Mouse (Mus musculus): ENCODE data around the gene Fgfbp1. TPM values are rescaled to one million over a fixed set of nuclear protein-coding genes. Genes with fewer than 3 reads are reported as not detected.

Fgfbp1 gene
- polyA plus RNA-seq (2012; rRNA removed), result 0.09 and 0.11 TPM in 2 replicates

GRCm38 (mm10) chr5:43981620-43982019 lies at the start of gene Fgfbp1:
Fgfbp1 (minus strand) TSS chr5:43981779.

Other genes with a start within 250 kb of the Fgfbp1 start
- gene Bst1, start 162.9 kb downstream of the Fgfbp1 start, polyA plus RNA-seq (2012; rRNA removed), result 0.15 and 0.17 TPM in 2 replicates
- 9.0 and 11.4 TPM in 2 replicates for gene Fbxl5, start 160.1 kb downstream of the Fgfbp1 start, polyA plus RNA-seq (2012; rRNA removed)
- gene Cd38, start 113.2 kb downstream of the Fgfbp1 start, polyA plus RNA-seq (2012; rRNA removed), result 5.1 and 6.1 TPM in 2 replicates
- gene Gm7879, start 68.6 kb downstream of the Fgfbp1 start, polyA plus RNA-seq (2012; rRNA removed), result 0.35 and 0.61 TPM in 2 replicates
- gene Prom1, start 120.3 kb upstream of the Fgfbp1 start, polyA plus RNA-seq (2012; rRNA removed), result 4.2 and 5.2 TPM in 2 replicates
- gene Tapt1, start 244.8 kb upstream of the Fgfbp1 start, polyA plus RNA-seq (2012; rRNA removed), result 28.8 and 36.1 TPM in 2 replicates

All from liver, embryonic 14 days (tissue).